Mouse (Mus musculus) brain, embryonic 14.5 days (tissue): ENCODE measurements around the gene Cradd.

Experiments used
- CTCF ChIP-seq: fragments of 200-500 bp; IDR thresholded peaks from 2 replicates; pipeline ENCODE4 v1.5.1; 2012; ENCODE audit warnings: inconsistent platforms, mild to moderate bottlenecking, moderate library complexity, borderline replicate concordance; ENCODE audit not compliant: insufficient read depth, insufficient read length; ENCODE audit errors: extremely low read depth
- POLR2A ChIP-seq: fragments of 200-500 bp; IDR thresholded peaks from 2 replicates; pipeline ENCODE4 v1.6.1; 2012; ENCODE audit warnings: mild to moderate bottlenecking, inconsistent platforms, borderline replicate concordance; ENCODE audit not compliant: poor library complexity, insufficient read depth, insufficient read length, severe bottlenecking; ENCODE audit errors: extremely low read depth

DNA sequence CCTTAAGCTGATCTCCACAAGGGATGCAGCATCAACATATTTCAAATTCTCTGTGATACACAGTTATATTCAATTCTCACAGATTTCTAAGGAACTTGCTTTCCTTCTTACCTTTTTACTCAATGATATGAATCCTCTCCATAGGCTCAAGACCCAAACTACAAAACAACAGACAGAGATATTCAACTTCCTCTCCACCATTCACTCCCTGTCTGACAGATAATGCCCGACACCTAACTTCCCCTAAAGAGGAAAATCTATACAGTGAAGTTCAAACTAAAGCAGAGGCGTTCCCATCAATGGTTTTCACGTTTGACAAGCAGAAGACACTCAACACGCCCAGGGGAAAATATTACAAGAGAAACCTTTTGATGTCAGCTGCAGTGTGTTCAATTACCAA, 97.2 kb downstream of the Cradd start:
- TF ChIP-seq CTCF (no peak), POLR2A (no peak)
